Mouse (Mus musculus) embryonic fibroblast, embryonic 13.5 days (primary cell): Measurements from ENCODE around the gene Actr3b.

Experiments
- CTCF ChIP-seq: IDR thresholded peaks from 2 replicates; pipeline ENCODE4 v1.5.1; 2011; ENCODE audit warnings: mild to moderate bottlenecking, control low read depth, low read length, moderate library complexity, borderline replicate concordance; ENCODE audit not compliant: insufficient read depth
- POLR2A ChIP-seq: IDR thresholded peaks from 2 replicates; pipeline ENCODE4 v1.6.1; 2011; ENCODE audit warnings: low read depth, mild to moderate bottlenecking, control low read depth, low read length, moderate library complexity

DNA sequence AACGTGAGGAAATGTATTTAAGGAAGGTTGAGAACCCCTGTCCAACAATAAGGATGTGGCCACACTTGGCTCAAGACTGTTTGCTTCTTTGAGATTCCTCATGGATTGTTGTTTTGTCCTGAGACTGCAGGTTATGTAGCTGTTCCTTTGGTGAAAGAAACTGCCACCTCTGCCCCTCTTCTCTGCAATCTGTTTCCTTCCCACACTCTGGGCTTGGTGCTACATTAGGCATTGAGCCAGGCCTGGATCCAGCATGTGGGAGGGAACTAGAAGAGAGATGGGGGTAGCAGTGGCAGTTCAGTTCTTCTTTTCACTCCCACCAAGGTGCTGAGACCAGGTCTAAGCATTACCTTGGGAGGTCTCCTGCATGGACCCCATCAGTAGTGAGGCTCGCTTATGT, 23.9 kb upstream of the Actr3b start:
- TF ChIP-seq CTCF = no peak
- no peak for TF ChIP-seq POLR2A
